Mouse (Mus musculus): ENCODE data around the gene Arid1b.

Gene Arid1b

GRCm38 (mm10) chr17:5022019-5022544 is 27.9 kb downstream of the Arid1b start:
- DNase-seq = no peak

- DNase-seq = no peak
Observed at GRCm38 (mm10) chr17:5023745-5024144, 29.6 kb downstream of the Arid1b start.

DNA sequence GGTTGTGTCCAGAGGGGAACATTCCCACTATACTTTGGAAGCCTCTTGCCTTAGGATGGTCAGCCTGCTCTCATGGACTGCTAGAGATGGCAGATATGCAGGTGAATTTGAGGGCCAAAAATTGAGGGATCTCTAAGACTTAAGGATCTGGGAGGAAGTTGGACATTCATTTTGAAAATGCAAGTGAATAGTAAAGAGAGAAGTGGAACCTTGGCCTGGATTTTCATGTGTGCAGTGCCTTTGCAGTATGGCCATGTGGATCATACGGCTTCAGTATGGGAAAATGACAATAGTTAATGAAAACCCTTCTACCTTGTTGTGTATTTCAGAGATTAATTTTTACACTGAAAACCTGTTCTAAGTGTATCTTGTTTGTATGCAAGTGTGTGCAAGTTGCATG is 31.3 kb downstream of the Arid1b start:
- no peak for DNase-seq

DNA sequence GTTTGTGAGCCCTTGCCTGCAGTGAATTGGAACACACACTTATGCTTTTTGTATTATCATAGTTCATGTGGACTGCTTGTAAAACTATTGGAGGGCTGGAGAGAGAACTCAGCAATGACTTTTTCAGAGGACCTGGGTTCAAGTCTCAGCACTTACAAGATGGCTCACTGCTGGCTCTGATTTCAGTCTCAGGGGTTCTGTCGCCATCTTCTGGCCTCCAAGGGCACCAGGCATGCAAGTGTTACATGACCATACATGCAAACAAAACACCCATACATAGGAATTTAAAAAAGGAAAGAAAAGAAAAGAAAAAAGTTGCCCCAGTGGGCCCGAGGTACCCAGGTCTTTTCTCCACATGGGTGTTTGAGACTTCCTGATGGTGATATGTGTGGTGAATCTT is 32.4 kb downstream of the Arid1b start:
- DNase-seq = no peak

DNA sequence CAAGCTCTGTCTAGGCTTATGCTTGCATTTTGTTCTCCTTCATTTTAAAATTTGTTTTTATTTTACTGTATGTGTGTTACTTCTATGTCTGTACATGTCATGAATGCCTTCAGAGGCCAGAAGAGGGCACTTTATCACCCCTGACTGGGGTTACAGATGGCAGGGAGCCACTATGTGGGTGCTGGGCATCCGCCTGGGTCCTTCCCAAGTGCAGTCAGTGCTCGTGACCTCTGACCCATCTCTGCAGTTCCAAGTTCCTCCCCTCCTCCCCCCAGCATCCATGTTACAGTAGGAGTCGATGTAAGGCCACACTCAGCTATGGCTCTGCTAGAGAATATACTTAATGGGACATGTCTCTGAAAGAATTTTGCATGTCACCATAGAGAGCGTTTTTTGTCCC is 35.0 kb downstream of the Arid1b start:
- no peak for DNase-seq

DNA sequence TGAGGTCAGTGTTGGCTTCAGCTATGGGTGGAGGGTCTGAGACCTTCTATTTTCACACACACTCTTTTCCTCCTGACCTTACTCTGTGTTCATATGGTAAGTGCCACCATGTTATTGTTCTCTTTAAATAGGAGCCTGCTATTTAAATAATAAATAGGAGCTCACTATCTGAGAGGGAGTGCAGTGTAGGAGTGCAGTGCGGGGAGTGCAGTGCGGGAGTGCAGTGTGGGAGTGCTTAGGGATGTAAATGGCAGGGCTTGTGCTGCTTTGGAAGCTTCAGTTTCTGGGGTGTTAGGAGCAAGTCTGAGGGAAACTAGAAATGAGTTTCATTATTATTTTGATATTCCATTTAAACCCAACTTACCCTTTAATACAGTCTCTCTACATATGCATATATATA is 36.2 kb downstream of the Arid1b start:
- DNase-seq = no peak

DNA sequence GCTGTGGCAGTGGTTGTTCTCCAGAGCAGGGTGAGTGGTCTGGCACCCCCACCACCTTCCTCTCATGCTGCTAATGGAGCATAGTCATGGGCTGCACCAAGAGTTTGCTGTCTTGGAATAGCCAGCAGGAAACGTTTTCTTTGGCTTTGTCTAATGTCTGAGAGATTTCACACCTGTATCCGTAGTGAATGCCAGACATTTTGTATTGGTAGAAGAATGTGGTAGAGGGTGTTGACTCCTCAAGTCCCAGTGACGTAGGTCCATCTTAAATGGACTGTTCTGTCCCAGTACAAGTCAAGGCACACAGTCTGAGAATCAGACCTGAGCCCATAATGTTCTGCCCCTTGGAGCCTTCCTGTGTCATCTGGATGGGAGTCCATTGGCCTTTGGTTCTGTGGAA is 39.2 kb downstream of the Arid1b start:
- DNase-seq = no peak

DNA sequence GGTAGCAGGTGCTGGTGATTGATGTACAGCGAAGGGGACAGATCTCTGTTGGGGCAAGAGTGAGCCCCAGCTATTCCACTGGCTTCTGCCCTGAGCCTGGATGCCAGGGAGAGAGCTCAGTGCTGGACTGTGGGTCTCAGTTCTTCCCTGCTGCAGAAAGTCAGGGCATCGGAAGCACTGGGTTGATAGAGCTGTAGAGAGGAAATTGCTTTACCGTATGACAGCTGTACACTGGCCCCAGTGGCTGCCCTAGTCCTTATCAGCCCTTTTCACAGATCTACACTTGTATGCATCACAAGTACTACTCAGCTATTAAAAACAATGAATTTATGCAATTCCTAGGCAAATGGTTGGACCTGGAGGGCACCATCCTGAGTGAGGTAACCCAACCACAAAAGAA is 40.1 kb downstream of the Arid1b start:
- no peak for DNase-seq

DNA sequence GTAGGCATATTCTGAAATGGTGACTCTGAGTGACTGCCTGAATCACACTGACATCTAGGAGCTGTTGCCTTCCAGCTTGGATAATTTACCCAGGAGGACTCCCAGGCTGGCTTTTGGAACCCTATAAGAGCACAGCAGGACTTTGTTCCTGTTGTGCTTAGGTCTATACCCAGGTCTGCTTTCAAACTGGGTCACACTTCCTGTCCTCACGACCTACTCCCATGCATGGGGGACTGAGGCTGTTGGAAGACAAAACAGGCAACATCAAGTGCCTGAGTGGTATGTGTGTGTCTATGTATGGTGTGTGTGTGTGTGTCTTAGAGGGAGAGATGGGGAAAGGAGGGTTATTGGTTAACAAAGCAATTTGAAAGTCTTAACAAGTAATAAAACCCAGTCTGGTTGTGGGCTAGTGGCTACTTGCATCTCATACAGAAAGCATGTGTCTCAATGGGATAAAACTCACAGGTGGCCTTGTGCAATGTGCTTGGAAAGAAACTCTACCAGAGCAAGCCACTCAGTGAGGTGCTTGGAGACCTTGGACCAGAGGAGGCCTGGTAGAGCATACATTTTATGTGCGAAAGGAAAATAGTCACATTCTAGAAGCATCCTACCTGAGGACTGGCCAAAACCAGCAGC is 42.2 kb downstream of the Arid1b start:
- no peak for DNase-seq

DNA sequence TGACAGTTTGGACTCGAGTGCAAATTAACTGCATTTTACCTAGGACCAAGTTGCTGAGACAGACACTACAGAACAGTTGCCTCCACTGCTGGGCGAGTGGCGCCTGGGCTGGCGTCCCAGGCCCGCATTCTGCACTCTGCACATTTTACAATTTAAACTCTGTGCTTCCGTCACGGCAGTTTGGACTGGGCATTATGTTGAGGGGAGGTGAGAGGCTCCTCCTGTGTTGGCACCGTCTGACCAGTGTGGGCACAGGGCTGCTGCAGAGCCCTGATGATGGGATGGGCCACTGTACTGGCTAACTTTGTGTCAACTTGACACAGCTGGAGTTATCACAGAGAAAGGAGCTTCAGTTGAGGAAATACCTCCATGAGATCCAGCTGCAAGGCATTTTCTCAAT is 43.1 kb downstream of the Arid1b start:
- no peak for DNase-seq

GRCm38 (mm10) chr17:5039826-5040225 is 45.7 kb downstream of the Arid1b start:
- DNase-seq = no peak

DNA sequence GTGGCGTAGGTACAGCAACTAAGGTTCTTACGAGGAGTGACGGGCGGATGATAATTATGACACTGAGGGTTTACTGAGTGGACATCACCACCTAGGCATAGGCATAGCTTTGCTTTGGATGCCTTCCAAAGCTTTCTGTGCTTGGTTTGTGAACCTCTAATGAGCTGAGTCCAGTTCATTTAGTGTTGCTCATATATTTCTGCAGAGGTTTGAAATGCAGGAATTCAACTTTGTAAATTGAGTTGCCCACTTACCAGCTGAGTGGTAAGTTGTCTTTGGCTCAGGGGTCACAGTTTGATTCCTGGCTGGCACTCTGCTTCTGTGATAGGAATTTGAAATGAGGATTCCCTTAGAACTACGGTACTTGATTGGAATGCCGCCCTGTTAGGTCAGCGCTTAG is 49.7 kb downstream of the Arid1b start:
- no peak for DNase-seq

- no peak for DNase-seq
Observed at GRCm38 (mm10) chr17:5045613-5046012, 51.5 kb downstream of the Arid1b start.

DNA sequence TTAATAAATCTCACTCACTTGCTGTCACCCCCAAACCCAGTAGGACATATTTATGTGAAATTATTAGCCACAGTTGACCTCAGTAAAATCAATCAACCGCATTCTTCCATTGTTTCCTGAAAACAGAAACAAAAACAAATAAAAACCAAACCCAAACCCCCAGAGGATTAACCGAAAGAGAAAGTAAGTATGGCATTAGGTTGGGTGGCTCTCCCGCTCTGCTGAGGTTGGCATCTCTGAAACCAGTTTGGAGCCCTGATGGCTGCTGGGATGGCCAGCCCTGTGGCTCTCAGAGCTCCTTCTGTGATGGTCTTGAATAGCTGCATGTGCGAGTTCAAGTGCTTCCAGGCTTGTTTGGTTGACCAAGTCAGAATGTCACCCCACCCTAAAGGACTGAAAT is 53.2 kb downstream of the Arid1b start:
- no peak for DNase-seq

GRCm38 (mm10) chr17:5050266-5050665 is 56.1 kb downstream of the Arid1b start:
- DNase-seq = no peak

DNA sequence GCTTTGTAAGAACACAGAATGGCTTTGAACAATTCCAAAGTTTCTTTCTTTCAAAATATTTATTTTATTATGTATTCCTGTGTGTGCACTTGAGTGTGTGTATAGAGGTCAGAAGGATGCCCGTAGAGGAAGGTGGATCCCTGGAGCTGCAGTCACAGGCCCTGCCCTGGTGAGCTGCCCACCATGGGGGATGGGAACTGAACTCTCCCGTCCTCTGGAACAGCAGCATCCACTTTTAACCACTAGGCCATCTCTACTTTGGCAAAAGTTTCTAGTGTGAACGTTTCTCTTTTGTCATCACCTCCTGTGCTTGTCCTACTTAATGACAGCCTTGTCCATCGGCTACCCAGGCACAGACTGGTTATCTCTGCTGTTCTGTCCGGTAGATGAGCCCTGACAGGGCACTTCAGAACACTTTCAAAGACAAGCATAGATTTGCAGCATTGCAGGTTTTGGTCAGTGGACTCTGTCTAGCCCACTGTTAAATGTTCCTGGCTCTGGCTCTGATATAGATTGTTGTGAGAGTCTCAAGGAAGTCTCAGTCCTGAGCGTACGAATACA is 56.9 kb downstream of the Arid1b start:
- no peak for DNase-seq

- no peak for DNase-seq
Observed at GRCm38 (mm10) chr17:5052091-5052799, 58.1 kb downstream of the Arid1b start.

DNA sequence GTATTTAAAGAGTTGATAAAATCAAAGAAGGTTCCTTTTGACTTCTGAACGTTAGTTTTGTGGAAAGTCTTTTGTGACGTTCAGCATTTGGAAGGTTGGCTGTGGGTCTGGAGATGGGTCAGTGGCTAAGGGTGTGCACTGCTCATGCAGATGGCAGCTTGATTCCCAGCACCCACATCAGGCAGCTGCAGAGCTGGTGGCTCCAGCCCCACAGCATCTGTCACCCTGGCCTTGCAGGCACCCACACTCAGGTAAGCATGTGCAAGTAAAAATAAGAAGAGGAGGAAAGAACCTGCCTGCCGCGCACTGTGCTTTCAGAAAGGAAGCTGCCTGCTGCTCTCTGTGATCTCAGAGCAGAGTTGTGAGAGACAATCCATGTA is 58.7 kb downstream of the Arid1b start:
- no peak for DNase-seq

DNA sequence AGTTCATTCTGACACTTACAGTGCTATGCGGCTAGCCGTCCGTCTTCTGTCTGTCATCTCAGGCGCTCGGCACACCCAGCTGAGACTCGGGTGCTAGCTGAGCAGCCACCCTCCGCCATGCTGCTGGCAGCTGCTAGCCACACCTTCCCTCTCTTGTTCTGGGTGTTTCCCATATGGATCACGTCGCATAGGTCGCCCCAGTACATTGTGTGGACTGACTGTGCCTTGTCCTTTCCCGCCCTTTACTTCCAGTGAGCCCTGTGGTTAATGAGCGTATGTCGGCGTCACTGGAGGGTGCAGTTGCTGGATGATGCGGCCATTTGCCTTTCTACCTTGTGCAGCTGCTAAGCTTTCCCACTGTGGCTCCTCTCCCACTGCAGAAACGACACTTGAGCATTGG is 59.1 kb downstream of the Arid1b start:
- DNase-seq = no peak

GRCm38 (mm10) chr17:5055412-5055811 is 61.3 kb downstream of the Arid1b start:
- no peak for DNase-seq

GRCm38 (mm10) chr17:5056654-5057053 is 62.5 kb downstream of the Arid1b start:
- DNase-seq = no peak

GRCm38 (mm10) chr17:5057286-5057685 is 63.2 kb downstream of the Arid1b start:
- no peak for DNase-seq

DNA sequence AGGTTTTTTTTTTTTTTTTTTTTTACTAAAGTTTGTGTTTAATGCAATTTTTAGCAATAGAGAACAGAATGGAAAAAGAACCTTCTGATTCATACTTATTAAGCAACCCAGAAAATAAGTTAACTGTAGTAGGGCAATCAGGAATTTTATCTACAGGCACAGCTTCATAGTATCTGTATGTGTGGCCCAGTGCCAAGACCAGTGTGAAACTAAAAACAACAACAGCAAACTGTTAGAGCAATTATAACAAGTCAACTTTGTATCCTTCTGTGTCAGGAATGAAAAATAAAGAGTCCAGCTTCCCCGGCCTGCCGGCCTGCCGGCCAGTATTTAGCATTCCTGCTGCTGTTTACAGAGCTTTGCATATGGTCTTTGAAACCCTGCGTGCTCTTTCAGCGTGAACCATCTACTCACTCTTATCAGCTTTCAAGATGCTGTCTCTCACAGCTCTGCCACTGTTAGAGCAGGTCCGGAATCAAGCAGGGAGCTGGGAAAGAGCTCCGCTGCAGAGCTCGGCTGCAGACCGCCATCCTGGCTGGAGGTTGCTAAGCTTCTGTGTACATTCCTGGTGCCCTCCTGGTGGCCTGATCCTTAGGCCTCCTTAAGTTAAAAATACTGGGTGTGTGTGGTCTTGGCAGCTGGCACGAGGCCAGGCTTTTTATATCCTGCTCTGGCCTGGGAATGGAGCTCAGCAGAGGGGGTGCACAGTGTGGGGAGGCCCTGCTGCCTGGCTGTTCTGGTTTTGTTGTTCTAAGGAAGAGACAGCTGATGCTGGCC is 64.0 kb downstream of the Arid1b start:
- peak; percentile 83 for DNase-seq
